Mouse (Mus musculus) ES-E14 (cell line): ENCODE measurements at regions not wholly inside any gene's neighbourhood (a gene's known extent, or its start where the extent isn't known, plus 50 kb on each side); places are given as distances from the start of the nearest gene placed in this dataset.

Source experiments
- CHD2 ChIP-seq: IDR thresholded peaks from 2 replicates; pipeline ENCODE4 v1.6.1; 2014; ENCODE audit warnings: mild to moderate bottlenecking, low read depth, low read length, inconsistent platforms
- HCFC1 ChIP-seq: IDR thresholded peaks from 2 replicates; pipeline ENCODE4 v1.6.1; 2012; ENCODE audit warnings: low read length, inconsistent platforms, borderline replicate concordance; ENCODE audit not compliant: insufficient read depth
- MAFK ChIP-seq: IDR thresholded peaks from 2 replicates; pipeline ENCODE4 v1.6.1; 2014; ENCODE audit warnings: mild to moderate bottlenecking, low read depth, low read length, inconsistent platforms; ENCODE audit not compliant: insufficient read depth
- ZC3H11A ChIP-seq: IDR thresholded peaks from 2 replicates; pipeline ENCODE4 v1.6.1; 2012; ENCODE audit warnings: low read depth, mild to moderate bottlenecking, inconsistent platforms, low read length, borderline replicate concordance
- ZNF384 ChIP-seq: IDR thresholded peaks from 2 replicates; pipeline ENCODE4 v1.6.1; 2012; ENCODE audit warnings: low read depth, low read length, inconsistent platforms

DNA sequence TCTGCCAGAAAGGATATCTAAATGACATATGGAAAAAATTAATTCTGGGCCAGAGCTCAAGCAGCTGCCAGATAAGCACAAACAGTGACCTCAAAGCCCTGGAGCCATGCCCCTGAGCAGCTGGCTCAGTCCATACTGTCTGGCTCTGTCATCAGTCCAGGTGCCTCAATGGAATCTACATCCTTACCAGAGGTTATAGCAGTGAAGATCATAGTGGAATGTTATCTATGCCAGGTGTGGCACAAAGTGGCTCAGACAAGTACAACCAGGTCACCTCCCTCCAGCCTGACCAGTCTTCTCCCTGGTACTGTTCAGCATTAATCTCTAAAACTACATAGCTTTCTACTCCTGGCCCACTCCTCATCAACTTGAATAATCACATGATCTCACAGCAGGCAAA, 64.4 kb upstream of the Prl2c3 start:
- no peak for TF ChIP-seq ZNF384
- TF ChIP-seq MAFK: no peak
- no peak for TF ChIP-seq HCFC1
- no peak for TF ChIP-seq CHD2
- TF ChIP-seq ZC3H11A: no peak
